Mouse (Mus musculus) midbrain, embryonic 15.5 days (tissue): Measurements from ENCODE around the gene Diexf. TPM values are rescaled to one million over a fixed set of nuclear protein-coding genes. Genes with fewer than 3 reads are reported as not detected.
A peak's percentile ranks its signal among the peaks of the same experiment; 100 is the strongest.

ENCODE experiments used
- ATAC-seq: fragments of 200-750 bp; cut with Nextera tagmentation; replicated peaks from 2 replicates; pipeline ENCODE4 v1.8.0; 2017; ENCODE audit warnings: moderate TSS enrichment
- H3K27ac ChIP-seq: fragments of 300-500 bp; sonication (generic); 2 replicates; pipeline ENCODE4 v1.5.1; 2015; ENCODE audit warnings: mild to moderate bottlenecking, inconsistent platforms
- H3K27me3 ChIP-seq: fragments of 300-500 bp; sonication (generic); replicated peaks from 2 replicates; pipeline ENCODE4 v1.6.1; 2015; ENCODE audit warnings: inconsistent platforms
- H3K36me3 ChIP-seq: fragments of 300-500 bp; sonication (generic); replicated peaks from 2 replicates; pipeline ENCODE4 v1.6.1; 2015; ENCODE audit warnings: inconsistent platforms
- H3K4me1 ChIP-seq: fragments of 300-500 bp; sonication (generic); 2 replicates; pipeline ENCODE4 v1.6.1; 2015; ENCODE audit warnings: inconsistent platforms
- H3K4me2 ChIP-seq: fragments of 300-500 bp; sonication (generic); 2 replicates; pipeline ENCODE4 v1.6.1; 2015; ENCODE audit warnings: inconsistent platforms, mild to moderate bottlenecking, moderate library complexity
- H3K4me3 ChIP-seq: fragments of 300-500 bp; sonication (generic); 2 replicates; pipeline ENCODE4 v1.5.1; 2015; ENCODE audit warnings: mild to moderate bottlenecking, inconsistent platforms
- H3K9ac ChIP-seq: fragments of 300-500 bp; sonication (generic); 2 replicates; pipeline ENCODE4 v1.6.1; 2015; ENCODE audit warnings: mild to moderate bottlenecking, inconsistent platforms
- H3K9me3 ChIP-seq: fragments of 300-500 bp; sonication (generic); 2 replicates; pipeline ENCODE4 v1.6.1; 2016; ENCODE audit warnings: inconsistent platforms
- WGBS: fragments of 180-500 bp; shearing (Covaris S2); methylation state at CpG from one replicate; pipeline ENCODE4 v1.1.7; 2015; ENCODE audit warnings: mixed read lengths; 5-methylcytosine and 5-hydroxymethylcytosine counted together
- polyA plus RNA-seq: library from polyadenylated mRNA; unstranded; fragments of >200 nt; fragmentation: Nextera tagmentation; extraction: Ambion mirVana; gene quantifications from 2 replicates; pipeline ENCODE4 v1.2.1, GENCODE M21; 2015

Gene Diexf
- polyA plus RNA-seq, 1 experiment from 2014 or later = 9.0 TPM

GRCm38 (mm10) chr1:193083051-193083450 is 47.0 kb downstream of the Diexf start:
- Histone ChIP-seq H3K9ac (no peak overlapping the region), H3K4me3 (no peak overlapping the region), H3K36me3 (no peaks in the 10 kb centered on the region), H3K27me3 (no peaks in the 10 kb centered on the region), H3K4me1 (peaks cover 24% of the 10 kb centered on the region), H3K4me2 (no peak overlapping the region), H3K9me3 (no peaks in the 10 kb centered on the region), H3K27ac (peak overlapping the region; percentile 40)
- 78% methylated on average over 7 of the region's 7 CpGs for WGBS
- ATAC-seq = 0 out of 2 replicates have a peak, but pooled peaks have one; percentile 20

GRCm38 (mm10) chr1:193082311-193082921 is 47.7 kb downstream of the Diexf start:
- Histone ChIP-seq H3K27me3 (no peaks in the 10 kb centered on the region), H3K9ac (no peak overlapping the region), H3K27ac (peak overlapping the region; percentile 40), H3K4me3 (no peak overlapping the region), H3K9me3 (no peaks in the 10 kb centered on the region), H3K4me2 (no peak overlapping the region), H3K36me3 (no peaks in the 10 kb centered on the region), H3K4me1 (peaks cover 24% of the 10 kb centered on the region)
- ATAC-seq = peak; percentile 70; the same call in 1 of the 2 replicates
- 27% methylated on average over 10 of the region's 10 CpGs for WGBS

GRCm38 (mm10) chr1:193062618-193063017 is 67.5 kb downstream of the Diexf start:
- Histone ChIP-seq H3K36me3 (no peaks in the 10 kb centered on the region), H3K4me1 (no peaks in the 10 kb centered on the region), H3K4me3 (no peak overlapping the region), H3K9me3 (no peaks in the 10 kb centered on the region), H3K9ac (no peak overlapping the region), H3K27ac (no peak overlapping the region), H3K27me3 (no peaks in the 10 kb centered on the region), H3K4me2 (no peak overlapping the region)
- WGBS = 91% methylated on average over 3 of the region's 3 CpGs
- ATAC-seq = no peak

DNA sequence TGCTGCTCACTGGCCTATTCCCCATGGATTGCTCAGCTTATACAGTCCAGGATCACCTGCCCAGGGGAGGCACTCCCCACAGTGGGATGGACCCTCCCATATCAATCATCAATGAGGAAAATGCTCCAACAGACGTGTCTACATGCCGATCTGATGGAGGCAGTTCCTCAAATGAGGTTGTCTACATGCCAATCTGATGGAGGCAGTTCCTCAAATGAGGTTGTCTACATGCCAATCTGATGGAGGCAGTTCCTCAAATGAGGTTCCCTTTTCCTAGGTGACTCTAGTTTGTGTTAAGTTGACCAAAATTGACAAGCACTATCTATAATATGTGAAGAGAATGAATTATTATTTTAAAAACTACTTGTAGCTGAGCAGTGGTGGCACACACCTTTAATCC is 69.9 kb downstream of the Diexf start:
- WGBS = 91% methylated on average over 2 of the region's 2 CpGs
- Histone ChIP-seq H3K4me3 (no peak overlapping the region), H3K4me1 (no peaks in the 10 kb centered on the region), H3K27ac (no peak overlapping the region), H3K4me2 (no peak overlapping the region), H3K36me3 (no peaks in the 10 kb centered on the region), H3K9me3 (no peaks in the 10 kb centered on the region), H3K9ac (no peak overlapping the region), H3K27me3 (no peaks in the 10 kb centered on the region)
- no peak for ATAC-seq

DNA sequence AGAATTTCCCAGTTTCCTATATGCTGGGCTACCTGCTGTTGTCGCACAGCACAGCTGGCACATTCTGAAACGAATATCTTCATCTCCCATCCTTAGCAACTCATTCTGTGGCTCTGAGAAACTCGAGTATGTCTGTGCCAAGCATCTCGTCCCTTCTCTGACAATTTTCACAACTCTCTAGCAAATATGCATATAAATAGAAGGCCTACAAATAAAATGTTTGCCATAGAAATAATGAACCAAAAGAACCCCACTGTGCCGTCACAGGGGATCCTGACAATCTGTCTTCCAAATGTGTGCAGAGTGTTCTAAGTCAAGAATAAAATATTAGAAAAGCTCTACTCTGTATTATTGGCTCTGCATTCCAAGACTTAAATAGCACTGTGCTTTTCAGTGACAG is 70.5 kb downstream of the Diexf start:
- no peak for ATAC-seq
- H3K9ac ChIP-seq = no peak overlapping the region
- no peaks in the 10 kb centered on the region for H3K9me3 ChIP-seq
- no peak overlapping the region for H3K4me3 ChIP-seq
- H3K36me3 ChIP-seq = no peaks in the 10 kb centered on the region
- H3K4me1 ChIP-seq = no peaks in the 10 kb centered on the region
- no peak overlapping the region for H3K4me2 ChIP-seq
- no peaks in the 10 kb centered on the region for H3K27me3 ChIP-seq
- 67% methylated on average over 5 of the region's 5 CpGs for WGBS
- no peak overlapping the region for H3K27ac ChIP-seq

- 74% methylated on average over 5 of the region's 5 CpGs for WGBS
- Histone ChIP-seq H3K4me3 (no peak overlapping the region), H3K4me1 (no peaks in the 10 kb centered on the region), H3K36me3 (no peaks in the 10 kb centered on the region), H3K9ac (no peak overlapping the region), H3K4me2 (no peak overlapping the region), H3K9me3 (no peaks in the 10 kb centered on the region), H3K27me3 (no peaks in the 10 kb centered on the region), H3K27ac (no peak overlapping the region)
- ATAC-seq = no peak
Observed at GRCm38 (mm10) chr1:193054401-193054800, 75.7 kb downstream of the Diexf start.

- no peaks in the 10 kb centered on the region for H3K27me3 ChIP-seq
- WGBS = 82% methylated on average over 5 of the region's 5 CpGs
- no peak overlapping the region for H3K9ac ChIP-seq
- no peaks in the 10 kb centered on the region for H3K9me3 ChIP-seq
- no peaks in the 10 kb centered on the region for H3K4me1 ChIP-seq
- no peak overlapping the region for H3K27ac ChIP-seq
- no peak for ATAC-seq
- no peak overlapping the region for H3K4me3 ChIP-seq
- no peak overlapping the region for H3K4me2 ChIP-seq
- no peaks in the 10 kb centered on the region for H3K36me3 ChIP-seq
Observed at GRCm38 (mm10) chr1:193053065-193053464, 77.0 kb downstream of the Diexf start.

- H3K4me3 ChIP-seq = no peak overlapping the region
- no peak overlapping the region for H3K27ac ChIP-seq
- no peaks in the 10 kb centered on the region for H3K27me3 ChIP-seq
- H3K9me3 ChIP-seq = no peaks in the 10 kb centered on the region
- 92% methylated on average over 4 of the region's 4 CpGs for WGBS
- H3K9ac ChIP-seq = no peak overlapping the region
- H3K4me2 ChIP-seq = no peak overlapping the region
- H3K36me3 ChIP-seq = no peaks in the 10 kb centered on the region
- H3K4me1 ChIP-seq = no peaks in the 10 kb centered on the region
- no peak for ATAC-seq
Observed at GRCm38 (mm10) chr1:193047616-193048015, 82.5 kb downstream of the Diexf start.

GRCm38 (mm10) chr1:193042760-193043295 is 87.2 kb downstream of the Diexf start:
- no peak for ATAC-seq
- no peaks in the 10 kb centered on the region for H3K4me1 ChIP-seq
- peaks cover 3% of the 10 kb centered on the region; the same call in 1 of the 2 replicates for H3K27me3 ChIP-seq
- no peak overlapping the region for H3K4me3 ChIP-seq
- 49% methylated on average over 3 of the region's 3 CpGs for WGBS
- H3K4me2 ChIP-seq = no peak overlapping the region
- no peaks in the 10 kb centered on the region for H3K9me3 ChIP-seq
- H3K36me3 ChIP-seq = no peaks in the 10 kb centered on the region
- no peak overlapping the region for H3K27ac ChIP-seq
- H3K9ac ChIP-seq = no peak overlapping the region

Other genes with a start within 250 kb of the Diexf start
- gene Syt14, start 94.5 kb downstream of the Diexf start, polyA plus RNA-seq = 7.8 and 9.1 TPM in 2 replicates
- gene Irf6, start 22.8 kb upstream of the Diexf start, polyA plus RNA-seq = 0.74 and 0.81 TPM in 2 replicates
- 11.4 and 12.8 TPM in 2 replicates for gene A130010J15Rik, start 37.8 kb upstream of the Diexf start, polyA plus RNA-seq
- 0.85 and 1.6 TPM in 2 replicates for gene Traf3ip3, start 71.4 kb upstream of the Diexf start, polyA plus RNA-seq
- gene Lamb3, start 77.4 kb upstream of the Diexf start, polyA plus RNA-seq = 0.54 and 1.1 TPM in 2 replicates
- gene Hsd11b1, start 133.8 kb upstream of the Diexf start, polyA plus RNA-seq = 0.41 TPM in 1 of 2 replicates, not detected in the other
- gene G0s2, start 142.9 kb upstream of the Diexf start, polyA plus RNA-seq = 5.3 and 6.6 TPM in 2 replicates
- gene Camk1g, start 240.0 kb upstream of the Diexf start, polyA plus RNA-seq = 54.4 and 57.0 TPM in 2 replicates